Comparison of ENCODE assay signal across 8 mouse cellular contexts in the genomic region with DNA sequence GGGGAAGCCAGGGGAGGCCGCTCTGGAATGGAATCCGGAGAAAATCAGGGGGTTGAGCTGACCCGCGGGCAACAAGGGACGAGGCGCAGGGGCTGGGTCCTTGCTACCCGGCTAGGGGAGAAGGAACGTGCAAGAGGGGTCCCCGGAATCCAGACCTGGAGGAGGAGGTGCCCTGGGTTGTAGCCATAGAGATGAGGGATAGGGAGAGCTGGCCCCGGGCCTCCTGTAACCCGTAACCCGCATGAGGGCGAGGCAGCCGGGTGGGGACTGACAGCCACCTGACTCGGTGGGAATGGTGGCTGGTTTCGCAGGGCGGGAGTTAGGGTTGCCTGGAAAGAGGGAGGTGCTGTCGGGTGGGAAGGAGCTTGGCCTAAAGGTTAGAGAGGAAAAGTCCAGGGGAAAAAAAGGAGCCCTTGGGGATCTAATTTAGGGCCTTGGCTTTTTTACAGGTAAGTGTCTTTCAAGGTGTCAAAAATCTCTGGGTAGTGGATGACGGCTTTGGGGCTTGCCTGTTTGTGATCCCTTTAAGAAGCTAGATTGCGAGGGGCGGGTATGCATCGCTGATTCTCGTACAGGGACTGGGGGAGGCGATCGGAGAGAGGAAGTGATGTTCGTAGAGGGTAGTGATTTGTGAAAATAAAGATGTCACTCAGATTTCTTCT. TPM values are rescaled to one million over a fixed set of nuclear protein-coding genes. Genes with fewer than 3 reads are reported as not detected.
DNase-seq lines count a peak whose midpoint lies in the region; ATAC-seq and TF ChIP-seq lines count a peak whose summit lies in the region.

Dusp13 (minus strand) TSS at position 301 of the 662 bp plus-strand sequence.

- H3K4me1 ChIP-seq in forebrain, embryonic 12.5 days: peaks cover 16% of the 10 kb centered on the region
- peaks cover 26% of the 10 kb centered on the region for H3K4me1 ChIP-seq in liver, postnatal 0 days (ENCODE audit: insufficient read depth)
- H3K4me1 ChIP-seq in neural tube, embryonic 12.5 days: peaks cover 9% of the 10 kb centered on the region
- H3K4me1 ChIP-seq in stomach, postnatal 0 days (replicated peaks; ENCODE audit: control insufficient read depth, insufficient read depth): no peaks in the 10 kb centered on the region

- DNase-seq in CD8-positive naive resting alpha-beta T cell, adult 2 months (ENCODE audit: low read depth in 2 of 2, low spot score in 2 of 2): peak; percentile 72 to 74
- peak; percentile 56 for DNase-seq in brain, embryonic 18.5 days (ENCODE audit: low read depth, low spot score)
- peak; percentile 64 to 67 for DNase-seq in heart, postnatal 14 days
- peak; percentile 39 for DNase-seq in large intestine, adult 2 months (ENCODE audit: low read depth, low spot score)
- DNase-seq in liver, postnatal 0 days: peak; percentile 75
- peak; percentile 87 for DNase-seq in stomach, postnatal 0 days (ENCODE audit: low spot score)

- intact Hi-C loops in heart, postnatal 14 days (cut with DNase I): loop anchor here (5.0 kb wide), 2 partner anchors 81 to 96 kb away; partner anchors contain the start of gene Comtd1

- H3K4me2 ChIP-seq in forebrain, embryonic 12.5 days: peak within 1 kb of the TSS; percentile 83
- peak within 1 kb of the TSS; percentile 92 for H3K4me2 ChIP-seq in liver, postnatal 0 days (ENCODE audit: low read depth, low read length)
- peak within 1 kb of the TSS; percentile 62 for H3K4me2 ChIP-seq in neural tube, embryonic 12.5 days (replicated peaks)
- H3K4me2 ChIP-seq in stomach, postnatal 0 days (replicated peaks; ENCODE audit: low read depth): peak within 1 kb of the TSS; percentile 72

- TF ChIP-seq EP300 in liver, postnatal 0 days (IDR thresholded peaks at IDR 0.05; ENCODE audit: low read depth): no peak
- no peak for TF ChIP-seq EP300 in stomach, postnatal 0 days (optimal IDR thresholded peaks at IDR 0.05)

- H3K4me3 ChIP-seq in forebrain, embryonic 12.5 days (replicated peaks): peak within 1 kb of the TSS; percentile 76
- peak within 1 kb of the TSS; percentile 99 for H3K4me3 ChIP-seq in liver, postnatal 0 days (ENCODE audit: low read depth, low read length)
- peak within 1 kb of the TSS; percentile 85 for H3K4me3 ChIP-seq in neural tube, embryonic 12.5 days
- H3K4me3 ChIP-seq in stomach, postnatal 0 days (ENCODE audit: low read depth, low read length): peak within 1 kb of the TSS; percentile 99

- H3K27me3 ChIP-seq in forebrain, embryonic 12.5 days: no peaks in the 10 kb centered on the region
- H3K27me3 ChIP-seq in liver, postnatal 0 days (ENCODE audit: insufficient read depth, low read length): no peaks in the 10 kb centered on the region
- no peaks in the 10 kb centered on the region for H3K27me3 ChIP-seq in neural tube, embryonic 12.5 days (replicated peaks)
- H3K27me3 ChIP-seq in stomach, postnatal 0 days (ENCODE audit: control insufficient read depth, insufficient read depth, low read length): no peaks in the 10 kb centered on the region

- H3K27ac ChIP-seq in forebrain, embryonic 12.5 days: peak within 1 kb of the TSS; percentile 88
- peak within 1 kb of the TSS; percentile 90 for H3K27ac ChIP-seq in liver, postnatal 0 days (ENCODE audit: low read depth)
- peak within 1 kb of the TSS; percentile 58 for H3K27ac ChIP-seq in neural tube, embryonic 12.5 days
- peak within 1 kb of the TSS; percentile 93 for H3K27ac ChIP-seq in stomach, postnatal 0 days (replicated peaks)

- WGBS in forebrain, embryonic 12.5 days: under 1% methylated on average over 26 of the region's 26 CpGs
- WGBS in large intestine, adult 2 months: under 1% methylated on average over 26 of the region's 26 CpGs
- under 1% methylated on average over 26 of the region's 26 CpGs for WGBS in liver, postnatal 0 days (ENCODE audit: insufficient replicate concordance)
- WGBS in neural tube, embryonic 12.5 days: 0% methylated on average over 26 of the region's 26 CpGs
- under 1% methylated on average over 26 of the region's 26 CpGs for WGBS in stomach, postnatal 0 days

- H3K36me3 ChIP-seq in forebrain, embryonic 12.5 days (replicated peaks): no peaks in the 10 kb centered on the region
- H3K36me3 ChIP-seq in liver, postnatal 0 days (replicated peaks; ENCODE audit: insufficient read depth, low read length): no peaks in the 10 kb centered on the region
- H3K36me3 ChIP-seq in neural tube, embryonic 12.5 days: no peaks in the 10 kb centered on the region
- no peaks in the 10 kb centered on the region for H3K36me3 ChIP-seq in stomach, postnatal 0 days (ENCODE audit: control insufficient read depth, insufficient read depth, low read length)

- no peak for TF ChIP-seq CTCF in liver, postnatal 0 days (IDR thresholded peaks at IDR 0.05; ENCODE audit: low read depth)
- TF ChIP-seq CTCF in stomach, postnatal 0 days (IDR thresholded peaks at IDR 0.05; ENCODE audit: low read depth): no peak

- H3K9ac ChIP-seq in forebrain, embryonic 12.5 days: peak within 1 kb of the TSS; percentile 79
- peak within 1 kb of the TSS; percentile 94 for H3K9ac ChIP-seq in liver, postnatal 0 days (replicated peaks)
- peak within 1 kb of the TSS; percentile 77 for H3K9ac ChIP-seq in neural tube, embryonic 12.5 days
- H3K9ac ChIP-seq in stomach, postnatal 0 days (ENCODE audit: low read length): peak within 1 kb of the TSS; percentile 94

- peak; percentile 68 for ATAC-seq in forebrain, embryonic 12.5 days (ENCODE audit: low FRiP score)
- ATAC-seq in liver, postnatal 0 days: peak; percentile 77
- ATAC-seq in neural tube, embryonic 12.5 days (ENCODE audit: low FRiP score, low read depth): peak; percentile 73
- peak; percentile 81 for ATAC-seq in stomach, postnatal 0 days (ENCODE audit: low FRiP score, low TSS enrichment)

- no peaks in the 10 kb centered on the region for H3K9me3 ChIP-seq in forebrain, embryonic 12.5 days
- no peaks in the 10 kb centered on the region for H3K9me3 ChIP-seq in liver, postnatal 0 days (ENCODE audit: low read length)
- H3K9me3 ChIP-seq in neural tube, embryonic 12.5 days: no peaks in the 10 kb centered on the region
- no peaks in the 10 kb centered on the region for H3K9me3 ChIP-seq in stomach, postnatal 0 days (ENCODE audit: control insufficient read depth, low read length)

RNA-seq across cellular contexts. Expression of gene Dusp13, which starts in this region (rescaled TPM):
- polyA plus RNA-seq in forebrain, embryonic 12.5 days (2016; fragmentation: Nextera tagmentation; extraction: Ambion mirVana): not detected in 2 replicates
- under 1 TPM in 1 of 2 experiments, not detected in 1; 0.36 TPM for total RNA-seq in heart, postnatal 14 days (2021)
- 0.22 and 1.2 TPM in 2 replicates for polyA plus RNA-seq in large intestine, adult 2 months (2012; rRNA removed)
- polyA plus RNA-seq in liver, postnatal 0 days (2015; fragmentation: Nextera tagmentation; extraction: Ambion mirVana): 0.24 TPM in 1 of 2 replicates, not detected in the other
- polyA plus RNA-seq in neural tube, embryonic 12.5 days (2016; fragmentation: Nextera tagmentation; extraction: Ambion mirVana): 0.30 TPM in 1 of 2 replicates, not detected in the other
- 1.9 and 2.5 TPM in 2 replicates for polyA plus RNA-seq in stomach, postnatal 0 days (2015; fragmentation: Nextera tagmentation; extraction: Ambion mirVana)

Comparison
In these comparisons a context has a peak if more than half of its experiments do, and no peak if none do; other contexts are left out.
1. Peak in every context shown above with its lines: DNase-seq, ATAC-seq, H3K4me3 ChIP-seq and H3K27ac ChIP-seq.
2. Peak in ATAC-seq, H3K4me3 ChIP-seq, H3K27ac ChIP-seq, H3K9ac ChIP-seq and H3K4me2 ChIP-seq in forebrain, embryonic 12.5 days; RNA of the gene not detected or under 1 TPM.
3. Peak in DNase-seq in heart, postnatal 14 days; RNA of the gene not detected or under 1 TPM.
4. Peak in DNase-seq, ATAC-seq, H3K4me3 ChIP-seq, H3K27ac ChIP-seq, H3K9ac ChIP-seq and H3K4me2 ChIP-seq in liver, postnatal 0 days; RNA of the gene not detected or under 1 TPM.
5. Peak in ATAC-seq, H3K4me3 ChIP-seq, H3K27ac ChIP-seq, H3K9ac ChIP-seq and H3K4me2 ChIP-seq in neural tube, embryonic 12.5 days; RNA of the gene not detected or under 1 TPM.